Mouse (Mus musculus): Measurements from ENCODE around the gene Gm39566.

GRCm38 (mm10) chr11:69848021-69848420 is 32.9 kb upstream of the Gm39566 start:
- TF ChIP-seq POLR2A (IDR thresholded peaks at IDR 0.05; ENCODE audit: low read depth, low read length) (no peak), CTCF (IDR thresholded peaks at IDR 0.05; ENCODE audit: extremely low read depth, insufficient read length, insufficient replicate concordance, low read depth, low read length) (no peak)
